Mouse (Mus musculus) lung, adult 2 months (tissue): Measurements from ENCODE around the gene Traip.

ENCODE experiments used
- CTCF ChIP-seq: fragments of 200-500 bp; IDR thresholded peaks from 2 replicates; pipeline ENCODE4 v1.5.1; 2011; ENCODE audit warnings: mild to moderate bottlenecking, low read length, control low read depth; ENCODE audit not compliant: insufficient read depth
- POLR2A ChIP-seq: fragments of 200-500 bp; IDR thresholded peaks from 2 replicates; pipeline ENCODE4 v1.6.1; 2011; ENCODE audit warnings: low read depth, mild to moderate bottlenecking, control low read depth, low read length, borderline replicate concordance; ENCODE audit errors: extremely low read depth

GRCm38 (mm10) chr9:107992197-107992596 lies 42.3 kb downstream of the Traip start, which contains the start of gene Cdhr4:
- TF ChIP-seq POLR2A (no peak), CTCF (no peak)
